Mouse (Mus musculus): ENCODE measurements around the gene Sf3b1. TPM values are rescaled to one million over a fixed set of nuclear protein-coding genes. Genes with fewer than 3 reads are reported as not detected.
A peak's percentile ranks its signal among the peaks of the same experiment; 100 is the strongest.

Gene Sf3b1
- polyA plus RNA-seq, 1 experiment from 2014 or later, result 251 TPM

DNA sequence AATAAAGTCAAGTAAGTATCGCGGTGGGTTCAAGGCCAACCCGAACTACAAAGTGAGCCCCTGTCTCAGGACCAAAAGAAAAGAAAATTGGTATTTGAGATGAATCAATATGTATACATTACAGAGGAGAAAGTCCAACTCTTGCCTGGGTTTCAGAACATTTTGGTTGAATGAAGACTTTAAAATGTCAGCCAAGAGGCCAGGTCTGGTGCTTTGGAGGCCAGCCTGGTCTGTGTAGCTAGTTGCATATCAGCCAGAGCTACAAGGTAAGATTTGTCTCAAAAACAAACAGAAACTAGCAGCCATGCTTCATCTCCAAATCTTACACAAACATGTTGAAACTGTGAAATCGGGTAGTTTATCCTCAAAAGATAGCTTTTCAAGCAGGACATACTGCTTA is 26.3 kb upstream of the Sf3b1 start:
- Histone ChIP-seq H3K9ac (ENCODE audit: low read depth, low read length) (no peak overlapping the region), H3K9me3 (ENCODE audit: control insufficient read depth, low read length) (no peaks in the 10 kb centered on the region), H3K4me3 (ENCODE audit: low read length) (peak overlapping the region; percentile 65), H3K27me3 (replicated peaks; ENCODE audit: control insufficient read depth, insufficient read depth, low read length) (no peaks in the 10 kb centered on the region), H3K27ac (ENCODE audit: low read depth, low read length) (no peak overlapping the region), H3K4me1 (ENCODE audit: control insufficient read depth, insufficient read depth, low read depth, low read length) (peaks cover 10% of the 10 kb centered on the region), H3K4me2 (ENCODE audit: low read length) (peak overlapping the region; percentile 72), H3K36me3 (ENCODE audit: control insufficient read depth, insufficient read depth, low read length) (no peaks in the 10 kb centered on the region; the same call in 1 of the 2 replicates)
- no peak for ATAC-seq
- WGBS, result 80% methylated on average over 4 of the region's 4 CpGs

DNA sequence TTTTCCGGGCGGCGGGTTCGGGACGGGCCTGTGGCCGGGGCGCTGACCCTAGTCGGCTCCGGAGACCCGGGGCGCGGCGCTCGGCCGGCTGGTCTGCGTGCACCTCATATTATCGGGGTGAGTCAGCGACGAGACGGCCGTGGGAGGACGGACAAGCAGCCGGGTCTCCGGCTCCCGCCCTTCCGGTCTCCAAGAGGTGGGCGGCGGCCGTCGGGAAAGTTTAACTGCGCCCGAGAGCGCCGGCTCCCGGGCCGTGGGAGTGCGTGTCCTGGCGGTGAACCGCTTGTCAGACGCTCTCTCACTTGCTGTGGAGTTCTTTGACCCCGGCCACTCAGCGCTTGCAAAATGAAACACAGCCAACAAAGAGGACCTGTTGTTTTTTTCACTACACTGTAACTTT is 25.7 kb upstream of the Sf3b1 start:
- H3K9me3 ChIP-seq (ENCODE audit: control insufficient read depth, low read length), result no peaks in the 10 kb centered on the region
- H3K27ac ChIP-seq (ENCODE audit: low read depth, low read length), result peak overlapping the region; percentile 88
- ATAC-seq, result no peak; the same call in 1 of the 2 replicates
- under 1% methylated on average over 42 of the region's 42 CpGs for WGBS
- peaks cover 10% of the 10 kb centered on the region for H3K4me1 ChIP-seq (ENCODE audit: control insufficient read depth, insufficient read depth, low read depth, low read length)
- peak overlapping the region; percentile 72 for H3K4me2 ChIP-seq (ENCODE audit: low read length)
- no peaks in the 10 kb centered on the region for H3K27me3 ChIP-seq (replicated peaks; ENCODE audit: control insufficient read depth, insufficient read depth, low read length)
- H3K9ac ChIP-seq (ENCODE audit: low read depth, low read length), result peak overlapping the region; percentile 85
- H3K36me3 ChIP-seq (ENCODE audit: control insufficient read depth, insufficient read depth, low read length), result no peaks in the 10 kb centered on the region; the same call in 1 of the 2 replicates
- H3K4me3 ChIP-seq (ENCODE audit: low read length), result peak overlapping the region; percentile 65

DNA sequence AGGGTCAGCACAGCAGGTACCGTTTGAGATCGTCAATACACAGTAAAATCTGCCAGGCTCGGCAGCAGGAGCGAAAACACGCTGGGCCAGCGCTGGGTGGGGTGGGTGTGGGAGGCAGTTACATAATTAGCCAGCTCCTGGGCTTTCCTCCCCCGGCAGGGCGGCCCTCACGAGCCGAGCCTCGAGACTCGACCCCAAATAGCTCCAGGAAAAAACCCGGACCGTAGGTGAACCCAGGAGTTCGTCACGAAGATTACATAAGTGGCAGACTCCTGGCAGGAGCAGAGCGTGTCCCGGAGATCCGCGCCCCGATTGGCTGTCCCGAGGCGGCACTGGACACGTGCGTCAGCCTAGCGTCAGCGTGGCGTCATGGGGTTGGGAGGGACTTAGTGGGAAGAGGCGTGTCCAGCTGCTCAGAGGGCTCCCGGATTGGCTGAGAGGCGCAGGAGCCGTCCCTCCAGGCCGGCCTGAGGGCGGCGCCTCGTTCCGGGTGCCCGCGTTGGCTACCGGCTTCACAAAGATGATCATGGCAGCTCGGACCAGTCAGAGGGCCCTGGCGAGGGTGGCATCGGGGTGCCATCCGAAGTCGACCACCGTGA is 25.2 kb upstream of the Sf3b1 start, which contains the start of gene Coq10b:
Gene Coq10b, plus strand, starts transcription at position 416 of the 599 bp plus-strand sequence.
- Histone ChIP-seq H3K27ac (ENCODE audit: low read depth, low read length) (peak within 1 kb of the TSS; percentile 88), H3K4me2 (ENCODE audit: low read length) (peak within 1 kb of the TSS; percentile 72), H3K9ac (ENCODE audit: low read depth, low read length) (peak within 1 kb of the TSS; percentile 85), H3K36me3 (ENCODE audit: control insufficient read depth, insufficient read depth, low read length) (no peaks in the 10 kb centered on the region; the same call in 1 of the 2 replicates), H3K4me3 (ENCODE audit: low read length) (peak within 1 kb of the TSS; percentile 65), H3K27me3 (replicated peaks; ENCODE audit: control insufficient read depth, insufficient read depth, low read length) (no peaks in the 10 kb centered on the region), H3K9me3 (ENCODE audit: control insufficient read depth, low read length) (no peaks in the 10 kb centered on the region), H3K4me1 (ENCODE audit: control insufficient read depth, insufficient read depth, low read depth, low read length) (peaks cover 10% of the 10 kb centered on the region)
- under 1% methylated on average over 36 of the region's 46 CpGs for WGBS
- ATAC-seq, result peak; percentile 100

DNA sequence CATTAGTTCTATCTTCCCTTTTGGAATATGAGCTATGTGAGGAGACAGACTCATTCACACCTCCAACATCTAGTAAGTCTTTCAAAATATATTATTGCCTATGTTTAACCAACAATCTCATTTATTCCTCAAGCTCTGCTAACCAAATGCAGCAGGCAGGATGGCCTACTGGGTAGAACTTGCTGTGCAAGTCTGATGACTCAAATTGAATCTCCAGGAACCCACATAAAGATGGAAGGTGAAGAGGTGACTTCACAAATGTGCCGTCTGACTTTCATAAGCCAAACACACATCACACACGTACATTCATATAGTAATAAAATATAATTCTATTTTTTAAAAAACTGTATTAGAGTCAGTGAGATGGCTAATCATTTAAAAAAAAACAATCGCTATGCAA is 24.4 kb upstream of the Sf3b1 start:
- Histone ChIP-seq H3K27ac (ENCODE audit: low read depth, low read length) (no peak overlapping the region), H3K9ac (ENCODE audit: low read depth, low read length) (peak overlapping the region; percentile 74; the same call in 1 of the 2 replicates), H3K4me3 (ENCODE audit: low read length) (peak overlapping the region; percentile 65), H3K36me3 (ENCODE audit: control insufficient read depth, insufficient read depth, low read length) (no peaks in the 10 kb centered on the region; the same call in 1 of the 2 replicates), H3K27me3 (replicated peaks; ENCODE audit: control insufficient read depth, insufficient read depth, low read length) (no peaks in the 10 kb centered on the region), H3K9me3 (ENCODE audit: control insufficient read depth, low read length) (no peaks in the 10 kb centered on the region), H3K4me1 (ENCODE audit: control insufficient read depth, insufficient read depth, low read depth, low read length) (peaks cover 10% of the 10 kb centered on the region), H3K4me2 (ENCODE audit: low read length) (peak overlapping the region; percentile 65)
- 84% methylated on average over 3 of the region's 3 CpGs for WGBS
- ATAC-seq, result no peak

DNA sequence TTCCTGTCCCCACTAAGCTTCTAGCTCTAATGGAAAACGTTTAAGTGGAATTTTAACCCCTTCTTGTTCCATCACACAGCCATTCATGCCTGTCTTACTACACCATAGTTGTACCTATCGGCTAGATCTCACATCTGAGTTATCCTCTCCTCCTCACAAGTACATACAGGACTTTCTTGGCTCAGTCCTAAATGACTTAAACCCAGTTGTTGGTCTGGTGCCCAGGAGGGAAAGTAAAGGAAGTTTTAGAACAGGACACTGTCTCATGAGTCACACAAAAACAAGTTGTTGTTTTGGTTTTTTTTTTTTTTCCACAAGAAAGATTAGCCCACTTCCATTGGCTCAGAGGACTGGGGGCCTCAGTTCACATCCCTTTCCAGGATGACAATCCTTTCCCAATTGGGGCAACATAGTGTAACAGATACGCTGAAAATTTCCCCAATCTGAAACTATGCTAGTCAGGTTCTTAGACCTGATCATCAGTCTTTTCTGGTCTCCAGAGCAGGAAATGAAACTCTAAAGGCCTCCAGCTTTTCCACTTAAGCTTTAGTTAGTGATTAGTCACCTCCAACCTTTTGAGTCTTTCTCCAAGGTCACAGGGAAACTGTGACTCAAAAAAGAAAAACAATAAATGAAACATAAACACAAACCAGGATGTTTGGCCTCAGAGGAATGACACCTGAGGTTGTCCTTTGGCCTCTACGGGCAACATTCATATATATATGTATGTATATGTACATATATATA is 21.7 kb upstream of the Sf3b1 start:
- WGBS, result 73% methylated on average over 4 of the region's 4 CpGs
- Histone ChIP-seq H3K4me2 (ENCODE audit: low read length) (no peak overlapping the region), H3K4me1 (ENCODE audit: control insufficient read depth, insufficient read depth, low read depth, low read length) (peaks cover 6% of the 10 kb centered on the region), H3K9ac (ENCODE audit: low read depth, low read length) (no peak overlapping the region), H3K27me3 (replicated peaks; ENCODE audit: control insufficient read depth, insufficient read depth, low read length) (no peaks in the 10 kb centered on the region), H3K4me3 (ENCODE audit: low read length) (no peak overlapping the region), H3K36me3 (ENCODE audit: control insufficient read depth, insufficient read depth, low read length) (no peaks in the 10 kb centered on the region), H3K9me3 (ENCODE audit: control insufficient read depth, low read length) (no peaks in the 10 kb centered on the region), H3K27ac (ENCODE audit: low read depth, low read length) (no peak overlapping the region)
- ATAC-seq, result no peak

DNA sequence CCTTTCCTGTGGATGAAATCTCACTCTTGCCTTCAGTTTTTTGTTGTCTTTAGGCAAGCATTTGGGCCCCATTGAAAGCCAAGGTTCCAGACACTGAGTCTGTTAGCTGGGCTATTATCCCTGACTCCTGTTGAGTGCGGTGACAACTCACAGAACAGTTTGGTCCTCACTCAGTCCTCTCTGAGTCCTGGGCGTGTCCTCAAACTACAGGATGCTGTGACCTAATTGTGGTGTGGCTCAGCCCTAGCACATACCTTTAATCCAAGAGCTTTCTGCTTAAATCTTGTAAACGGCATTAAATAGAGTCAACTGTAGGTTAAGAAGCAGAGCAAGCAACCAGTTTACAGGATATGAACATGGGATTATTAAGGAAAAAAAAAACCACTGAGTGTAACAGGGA is 15.9 kb upstream of the Sf3b1 start:
- WGBS, result 84% methylated on average over 3 of the region's 3 CpGs

DNA sequence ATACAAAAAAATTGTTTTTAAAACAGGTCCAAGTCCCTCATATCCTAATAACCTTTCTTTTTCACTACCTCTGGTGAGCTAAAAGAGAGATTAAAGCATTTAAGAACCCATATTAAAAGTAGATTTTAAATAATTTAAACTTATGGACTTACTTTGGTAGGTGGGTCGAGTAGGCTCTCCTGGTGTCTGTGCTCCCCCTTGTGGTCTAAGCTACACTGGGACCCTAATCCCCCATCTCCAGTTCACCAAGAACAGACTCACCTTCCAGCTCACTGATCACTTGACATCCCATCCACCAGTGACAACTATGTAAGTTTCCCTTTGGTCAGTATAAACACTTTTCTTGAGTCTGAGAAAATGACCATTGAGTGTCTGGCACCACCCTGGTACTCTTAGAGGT is 15.0 kb upstream of the Sf3b1 start:
- H3K9ac ChIP-seq (ENCODE audit: low read depth, low read length), result no peak overlapping the region
- H3K9me3 ChIP-seq (ENCODE audit: control insufficient read depth, low read length), result peaks cover 10% of the 10 kb centered on the region
- no peak overlapping the region for H3K27ac ChIP-seq (ENCODE audit: low read depth, low read length)
- no peaks in the 10 kb centered on the region for H3K27me3 ChIP-seq (replicated peaks; ENCODE audit: control insufficient read depth, insufficient read depth, low read length)
- no peaks in the 10 kb centered on the region for H3K4me1 ChIP-seq (ENCODE audit: control insufficient read depth, insufficient read depth, low read depth, low read length)
- no peak for ATAC-seq
- H3K4me3 ChIP-seq (ENCODE audit: low read length), result no peak overlapping the region
- H3K4me2 ChIP-seq (ENCODE audit: low read length), result no peak overlapping the region
- WGBS, result 54% methylated on average over 1 of the region's 1 CpGs
- H3K36me3 ChIP-seq (ENCODE audit: control insufficient read depth, insufficient read depth, low read length), result no peaks in the 10 kb centered on the region

More for the DNA sequence above, 15.9 kb upstream of the Sf3b1 start:
- Histone ChIP-seq H3K27me3 (replicated peaks; ENCODE audit: control insufficient read depth, insufficient read depth, low read length) (no peaks in the 10 kb centered on the region), H3K9ac (ENCODE audit: low read depth, low read length) (no peak overlapping the region), H3K36me3 (ENCODE audit: control insufficient read depth, insufficient read depth, low read length) (no peaks in the 10 kb centered on the region), H3K4me3 (ENCODE audit: low read length) (no peak overlapping the region), H3K27ac (ENCODE audit: low read depth, low read length) (no peak overlapping the region), H3K4me2 (ENCODE audit: low read length) (no peak overlapping the region), H3K9me3 (ENCODE audit: control insufficient read depth, low read length) (peaks cover 10% of the 10 kb centered on the region), H3K4me1 (ENCODE audit: control insufficient read depth, insufficient read depth, low read depth, low read length) (no peaks in the 10 kb centered on the region)
- ATAC-seq, result no peak

DNA sequence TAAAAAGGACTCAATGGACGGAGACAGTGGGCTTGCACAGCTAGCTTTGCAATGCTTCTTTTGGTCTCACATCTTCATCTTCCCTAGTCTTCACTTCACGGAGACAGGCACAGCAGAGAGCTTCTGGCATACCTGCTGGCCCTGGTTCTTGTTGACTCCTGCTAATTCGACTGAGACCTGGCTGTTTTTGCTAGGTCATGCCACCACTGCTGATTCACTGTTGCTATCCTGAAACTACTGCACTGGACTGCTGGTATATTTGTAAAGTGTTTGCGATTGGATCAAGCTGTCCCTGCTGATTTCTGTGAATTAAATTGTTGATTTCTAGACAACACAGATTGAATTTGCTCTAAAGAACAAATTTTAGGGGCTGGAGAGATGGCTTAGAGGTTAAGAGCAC is 14.4 kb upstream of the Sf3b1 start:
- 88% methylated on average over 4 of the region's 4 CpGs for WGBS
- no peaks in the 10 kb centered on the region for H3K27me3 ChIP-seq (replicated peaks; ENCODE audit: control insufficient read depth, insufficient read depth, low read length)
- H3K9ac ChIP-seq (ENCODE audit: low read depth, low read length), result no peak overlapping the region
- no peak overlapping the region for H3K4me3 ChIP-seq (ENCODE audit: low read length)
- no peaks in the 10 kb centered on the region for H3K4me1 ChIP-seq (ENCODE audit: control insufficient read depth, insufficient read depth, low read depth, low read length)
- peaks cover 10% of the 10 kb centered on the region for H3K9me3 ChIP-seq (ENCODE audit: control insufficient read depth, low read length)
- no peak overlapping the region for H3K4me2 ChIP-seq (ENCODE audit: low read length)
- ATAC-seq, result no peak
- H3K36me3 ChIP-seq (ENCODE audit: control insufficient read depth, insufficient read depth, low read length), result no peaks in the 10 kb centered on the region
- H3K27ac ChIP-seq (ENCODE audit: low read depth, low read length), result no peak overlapping the region

DNA sequence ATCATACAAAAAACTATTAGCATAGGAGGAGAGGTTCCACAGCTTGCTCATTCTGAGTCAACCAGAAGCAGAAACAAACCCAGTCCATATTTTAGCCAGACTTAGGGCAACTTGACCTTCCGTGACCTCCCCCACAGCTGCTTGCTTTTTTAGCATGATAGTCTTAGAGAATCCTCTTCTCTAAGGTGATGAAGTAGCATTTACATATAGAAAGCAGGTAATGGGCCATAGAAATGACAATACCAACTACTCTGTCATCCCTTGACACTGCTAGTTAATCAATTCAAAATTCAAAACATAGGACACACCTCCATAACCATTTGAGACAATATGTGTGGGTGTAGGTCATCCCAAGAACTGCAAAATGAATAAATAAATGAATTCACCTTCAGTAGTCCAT is 12.7 kb upstream of the Sf3b1 start:
- H3K9me3 ChIP-seq (ENCODE audit: control insufficient read depth, low read length), result peaks cover 10% of the 10 kb centered on the region
- no peak overlapping the region for H3K9ac ChIP-seq (ENCODE audit: low read depth, low read length)
- 82% methylated on average over 1 of the region's 1 CpGs for WGBS
- ATAC-seq, result no peak
- H3K4me3 ChIP-seq (ENCODE audit: low read length), result no peak overlapping the region
- no peak overlapping the region for H3K27ac ChIP-seq (ENCODE audit: low read depth, low read length)
- H3K4me1 ChIP-seq (ENCODE audit: control insufficient read depth, insufficient read depth, low read depth, low read length), result no peaks in the 10 kb centered on the region
- H3K4me2 ChIP-seq (ENCODE audit: low read length), result no peak overlapping the region
- H3K27me3 ChIP-seq (replicated peaks; ENCODE audit: control insufficient read depth, insufficient read depth, low read length), result no peaks in the 10 kb centered on the region
- no peaks in the 10 kb centered on the region for H3K36me3 ChIP-seq (ENCODE audit: control insufficient read depth, insufficient read depth, low read length)
